Mouse (Mus musculus): ENCODE data around the gene Cdk17. TPM values are rescaled to one million over a fixed set of nuclear protein-coding genes. Genes with fewer than 3 reads are reported as not detected.

The Cdk17 gene
- polyA plus RNA-seq, 1 experiment: 9.5 TPM

DNA sequence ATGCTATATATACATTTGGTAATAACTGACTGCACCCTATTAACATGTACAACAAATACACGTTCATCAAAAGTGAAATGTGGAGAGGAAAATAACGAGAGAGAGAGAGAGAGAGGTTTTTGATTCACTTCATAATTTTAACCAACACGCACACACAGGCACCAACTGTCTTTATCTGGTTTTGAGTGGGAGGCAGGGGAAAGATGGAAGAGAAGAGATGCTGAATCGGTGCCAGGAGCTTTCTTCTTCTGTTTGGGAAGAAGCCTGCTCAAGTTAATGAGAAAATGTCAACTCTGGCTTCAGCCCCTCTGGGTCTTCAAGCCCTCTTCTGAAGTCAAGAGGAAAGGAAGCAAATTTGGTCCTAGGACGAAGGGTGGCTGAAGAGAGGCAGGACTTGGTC lies 40.9 kb upstream of the Cdk17 start:
- no peaks in the 10 kb centered on the region for H3K27me3 ChIP-seq (replicated peaks; ENCODE audit: control insufficient read depth, insufficient read depth, low read length)
- H3K4me3 ChIP-seq (ENCODE audit: insufficient read depth, low read depth, low read length): no peak overlapping the region

DNA sequence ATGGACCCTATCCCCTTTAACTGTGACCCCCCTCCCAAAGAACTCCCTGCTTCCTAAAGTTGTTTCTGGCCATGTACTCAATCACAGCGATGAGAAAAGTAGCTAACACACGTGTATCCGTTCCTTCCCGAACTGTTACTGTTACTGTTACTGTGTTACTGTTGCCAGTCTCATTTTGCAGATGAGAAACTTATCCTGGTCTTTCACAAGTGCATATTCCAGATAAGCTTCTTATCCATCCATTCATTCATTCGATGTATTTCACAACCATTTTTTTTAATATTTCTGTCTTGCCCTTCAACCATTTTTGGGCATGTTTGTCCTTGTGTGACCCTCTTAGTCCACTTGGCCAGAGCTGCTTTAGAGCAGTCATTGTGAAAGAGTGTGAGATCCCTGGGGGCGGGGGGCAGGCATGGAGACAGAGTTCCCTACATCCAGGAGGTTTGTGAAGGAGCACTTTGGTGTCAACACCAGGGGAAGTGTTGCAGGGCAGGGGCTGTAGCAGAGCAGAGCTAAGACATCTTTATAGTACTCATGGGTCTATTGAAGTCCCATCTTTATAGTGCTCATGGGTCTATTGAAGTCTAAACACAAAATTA lies 39.3 kb upstream of the Cdk17 start:
- TF ChIP-seq POLR2A (IDR thresholded peaks at IDR 0.05; ENCODE audit: low read depth, low read length) (no peak), CTCF (conservative IDR thresholded peaks at IDR 0.05; ENCODE audit: insufficient read depth, insufficient read length, low read depth, low read length) (no peak)
- Histone ChIP-seq H3K27ac (ENCODE audit: insufficient read depth, low read depth, low read length) (no peak overlapping the region), H3K27me3 (replicated peaks; ENCODE audit: control insufficient read depth, insufficient read depth, low read length) (no peaks in the 10 kb centered on the region), H3K36me3 (ENCODE audit: control insufficient read depth, insufficient read depth, low read length) (no peaks in the 10 kb centered on the region), H3K4me3 (ENCODE audit: insufficient read depth, low read depth, low read length) (no peak overlapping the region), H3K4me1 (ENCODE audit: control insufficient read depth, insufficient read depth, low read length) (no peaks in the 10 kb centered on the region)
- no peak for DNase-seq
- WGBS: 92% methylated on average over 6 of the region's 6 CpGs

More for the DNA sequence above, 40.9 kb upstream of the Cdk17 start:
- Histone ChIP-seq H3K27ac (ENCODE audit: insufficient read depth, low read depth, low read length) (no peak overlapping the region), H3K4me1 (ENCODE audit: control insufficient read depth, insufficient read depth, low read length) (no peaks in the 10 kb centered on the region), H3K36me3 (ENCODE audit: control insufficient read depth, insufficient read depth, low read length) (no peaks in the 10 kb centered on the region)
- TF ChIP-seq CTCF (conservative IDR thresholded peaks at IDR 0.05; ENCODE audit: insufficient read depth, insufficient read length, low read depth, low read length): no peak
- TF ChIP-seq POLR2A (IDR thresholded peaks at IDR 0.05; ENCODE audit: low read depth, low read length): no peak
- WGBS: 76% methylated on average over 5 of the region's 5 CpGs
- no peak for DNase-seq

DNA sequence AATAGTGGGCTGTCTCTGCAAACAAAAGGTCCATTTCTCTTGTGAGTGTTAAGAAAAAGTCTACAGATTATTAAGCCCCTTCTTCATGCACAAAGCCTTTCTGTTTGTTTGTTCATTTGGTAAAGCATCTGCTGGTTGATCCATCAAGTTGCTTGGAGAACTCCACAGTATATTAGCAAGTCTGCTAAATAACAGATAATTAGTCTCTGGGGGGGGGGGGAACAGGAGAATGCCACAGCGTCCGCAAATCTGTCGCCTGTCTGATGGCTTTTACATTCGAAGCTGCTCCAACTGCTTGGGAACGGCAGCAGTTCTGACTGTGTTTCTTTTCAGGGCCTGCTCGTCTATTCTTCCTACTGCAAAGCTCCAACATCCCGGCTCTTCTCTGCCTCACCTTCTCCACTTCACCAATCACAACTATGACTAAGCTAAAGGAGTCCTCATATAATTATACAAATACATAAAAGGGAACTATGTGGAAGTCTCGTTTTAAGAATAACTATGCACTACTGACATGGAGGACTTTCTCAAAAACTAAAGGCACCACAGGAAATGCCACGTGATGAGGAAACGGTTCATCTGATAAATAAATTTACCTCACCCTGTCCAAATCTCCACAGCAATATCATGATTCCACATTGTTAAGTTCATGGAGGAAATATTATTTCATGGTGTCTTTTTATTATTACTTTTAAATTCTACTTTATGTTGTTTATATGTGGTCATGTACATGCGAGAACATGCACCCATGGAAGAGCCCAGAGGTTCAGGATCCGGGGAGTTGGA lies 38.1 kb upstream of the Cdk17 start:
- no peak for TF ChIP-seq CTCF (conservative IDR thresholded peaks at IDR 0.05; ENCODE audit: insufficient read depth, insufficient read length, low read depth, low read length)
- no peak for TF ChIP-seq POLR2A (IDR thresholded peaks at IDR 0.05; ENCODE audit: low read depth, low read length)
- Histone ChIP-seq H3K27ac (ENCODE audit: insufficient read depth, low read depth, low read length) (no peak overlapping the region), H3K27me3 (replicated peaks; ENCODE audit: control insufficient read depth, insufficient read depth, low read length) (no peaks in the 10 kb centered on the region), H3K36me3 (ENCODE audit: control insufficient read depth, insufficient read depth, low read length) (no peaks in the 10 kb centered on the region), H3K4me1 (ENCODE audit: control insufficient read depth, insufficient read depth, low read length) (no peaks in the 10 kb centered on the region), H3K4me3 (ENCODE audit: insufficient read depth, low read depth, low read length) (no peak overlapping the region)
- WGBS: 68% methylated on average over 12 of the region's 12 CpGs
- peak; percentile 13 for DNase-seq

DNA sequence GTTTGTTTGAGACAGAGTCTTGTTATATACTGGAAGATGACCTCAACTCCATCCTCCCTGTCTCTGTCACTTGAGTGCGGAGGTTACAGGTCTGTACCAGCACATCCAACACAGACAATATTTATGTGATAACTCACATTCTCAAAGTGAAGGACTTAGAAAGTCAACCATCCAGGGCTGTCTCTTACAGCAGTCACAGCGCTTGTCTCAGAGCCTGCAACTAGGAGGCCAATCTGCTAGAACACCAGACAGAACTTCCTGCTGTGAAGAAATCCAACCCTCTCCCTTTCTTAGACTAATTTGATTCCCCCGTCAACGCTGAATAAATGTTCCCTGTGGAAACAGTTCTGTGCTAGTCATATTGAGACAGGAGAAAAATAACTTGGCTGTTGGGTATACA lies 37.4 kb upstream of the Cdk17 start:
- no peak overlapping the region for H3K4me3 ChIP-seq (ENCODE audit: insufficient read depth, low read depth, low read length)
- no peak for TF ChIP-seq CTCF (conservative IDR thresholded peaks at IDR 0.05; ENCODE audit: insufficient read depth, insufficient read length, low read depth, low read length)
- no peak for TF ChIP-seq POLR2A (IDR thresholded peaks at IDR 0.05; ENCODE audit: low read depth, low read length)
- no peaks in the 10 kb centered on the region for H3K36me3 ChIP-seq (ENCODE audit: control insufficient read depth, insufficient read depth, low read length)
- H3K4me1 ChIP-seq (ENCODE audit: control insufficient read depth, insufficient read depth, low read length): no peaks in the 10 kb centered on the region
- no peak overlapping the region for H3K27ac ChIP-seq (ENCODE audit: insufficient read depth, low read depth, low read length)
- no peaks in the 10 kb centered on the region for H3K27me3 ChIP-seq (replicated peaks; ENCODE audit: control insufficient read depth, insufficient read depth, low read length)
- DNase-seq: no peak
- 75% methylated on average over 4 of the region's 4 CpGs for WGBS

DNA sequence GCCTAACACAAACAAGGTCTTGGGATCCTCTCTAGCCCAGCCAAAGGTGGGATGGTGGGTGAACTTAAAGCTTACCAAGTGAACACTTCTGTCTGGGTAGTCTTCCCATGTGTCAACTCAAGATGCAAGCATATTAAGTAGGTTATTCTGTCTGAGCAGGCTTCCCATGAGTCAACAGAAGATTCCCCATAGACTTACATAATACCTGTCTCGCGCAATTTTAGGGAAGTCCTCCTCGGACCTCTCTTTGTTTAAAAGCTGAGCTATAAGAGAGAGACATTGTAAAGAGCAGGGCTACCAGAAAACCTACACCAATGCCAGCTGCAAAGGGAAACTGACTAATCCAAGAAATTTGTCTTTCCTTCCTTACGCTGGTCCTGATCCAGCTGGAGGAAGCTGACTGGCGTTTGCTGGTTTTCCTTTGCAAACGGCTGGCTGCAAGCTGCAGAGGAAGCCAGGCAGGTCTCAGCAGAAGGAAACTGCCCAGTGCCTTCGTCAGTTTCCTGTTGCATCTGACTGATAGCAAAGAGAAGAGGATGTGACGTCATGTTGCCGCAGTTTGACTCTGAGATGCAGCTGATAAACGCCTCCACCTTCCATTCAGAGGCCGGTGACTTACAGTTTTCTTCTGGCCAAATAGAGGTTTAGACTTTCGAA lies 36.6 kb upstream of the Cdk17 start:
- TF ChIP-seq CTCF (conservative IDR thresholded peaks at IDR 0.05; ENCODE audit: insufficient read depth, insufficient read length, low read depth, low read length) (no peak), POLR2A (IDR thresholded peaks at IDR 0.05; ENCODE audit: low read depth, low read length) (no peak)
- no peaks in the 10 kb centered on the region for H3K27me3 ChIP-seq (replicated peaks; ENCODE audit: control insufficient read depth, insufficient read depth, low read length)
- peak; percentile 90 for DNase-seq
- H3K36me3 ChIP-seq (ENCODE audit: control insufficient read depth, insufficient read depth, low read length): no peaks in the 10 kb centered on the region
- peak overlapping the region; percentile 88 for H3K27ac ChIP-seq (ENCODE audit: insufficient read depth, low read depth, low read length)
- 55% methylated on average over 12 of the region's 12 CpGs for WGBS
- H3K4me3 ChIP-seq (ENCODE audit: insufficient read depth, low read depth, low read length): no peak overlapping the region
- no peaks in the 10 kb centered on the region for H3K4me1 ChIP-seq (ENCODE audit: control insufficient read depth, insufficient read depth, low read length)

DNA sequence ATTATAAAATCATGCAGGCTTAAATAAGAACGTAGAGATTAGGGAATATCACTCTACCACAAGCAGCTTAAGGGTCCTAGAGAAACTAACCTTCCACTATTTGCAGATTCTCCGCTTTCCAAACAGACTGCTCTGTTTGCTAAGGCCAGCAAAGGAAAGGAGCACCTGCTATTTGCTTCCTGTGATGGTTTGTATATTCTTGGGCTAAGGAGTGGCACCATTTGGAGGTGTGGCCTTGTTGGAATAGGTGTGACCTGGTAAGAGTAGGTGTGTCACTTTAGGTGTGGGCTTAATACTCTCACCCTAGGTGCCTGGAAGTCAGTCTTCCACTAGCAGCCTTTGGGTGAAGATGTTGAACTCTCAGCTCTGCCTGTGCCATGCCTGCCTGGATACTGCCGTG lies 34.6 kb upstream of the Cdk17 start:
- WGBS: 84% methylated on average over 3 of the region's 3 CpGs

DNA sequence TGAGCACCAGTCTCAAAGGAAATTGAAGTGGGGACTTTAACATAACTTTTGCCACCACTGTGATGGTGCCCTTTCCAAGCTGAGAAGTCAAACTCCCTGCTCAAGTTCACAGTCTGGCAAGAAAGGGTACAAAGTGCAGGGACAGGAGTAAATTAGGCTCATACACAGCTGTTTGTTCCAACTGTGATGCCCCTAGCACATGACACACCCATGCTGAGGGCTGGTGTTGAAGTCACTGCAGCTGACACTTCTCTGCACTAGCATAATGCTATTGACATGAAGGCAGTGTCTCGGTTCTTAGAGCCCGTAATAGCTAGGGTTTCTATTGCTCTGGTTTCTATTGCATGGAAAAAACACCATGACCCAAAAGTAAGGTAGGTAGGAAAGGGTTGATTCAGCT lies 32.1 kb upstream of the Cdk17 start:
- no peak overlapping the region for H3K27ac ChIP-seq (ENCODE audit: insufficient read depth, low read depth, low read length)
- no peak for DNase-seq
- no peaks in the 10 kb centered on the region for H3K36me3 ChIP-seq (ENCODE audit: control insufficient read depth, insufficient read depth, low read length)
- no peaks in the 10 kb centered on the region for H3K4me1 ChIP-seq (ENCODE audit: control insufficient read depth, insufficient read depth, low read length)
- no peaks in the 10 kb centered on the region for H3K27me3 ChIP-seq (replicated peaks; ENCODE audit: control insufficient read depth, insufficient read depth, low read length)
- no peak overlapping the region for H3K4me3 ChIP-seq (ENCODE audit: insufficient read depth, low read depth, low read length)
- TF ChIP-seq CTCF (conservative IDR thresholded peaks at IDR 0.05; ENCODE audit: insufficient read depth, insufficient read length, low read depth, low read length): no peak
- TF ChIP-seq POLR2A (IDR thresholded peaks at IDR 0.05; ENCODE audit: low read depth, low read length): no peak
- 94% methylated on average over 2 of the region's 2 CpGs for WGBS

More for the DNA sequence above, 34.6 kb upstream of the Cdk17 start:
- H3K4me3 ChIP-seq (ENCODE audit: insufficient read depth, low read depth, low read length): no peak overlapping the region
- TF ChIP-seq CTCF (conservative IDR thresholded peaks at IDR 0.05; ENCODE audit: insufficient read depth, insufficient read length, low read depth, low read length): no peak
- no peak for TF ChIP-seq POLR2A (IDR thresholded peaks at IDR 0.05; ENCODE audit: low read depth, low read length)
- H3K27ac ChIP-seq (ENCODE audit: insufficient read depth, low read depth, low read length): no peak overlapping the region
- no peaks in the 10 kb centered on the region for H3K27me3 ChIP-seq (replicated peaks; ENCODE audit: control insufficient read depth, insufficient read depth, low read length)
- no peaks in the 10 kb centered on the region for H3K4me1 ChIP-seq (ENCODE audit: control insufficient read depth, insufficient read depth, low read length)
- no peak for DNase-seq
- H3K36me3 ChIP-seq (ENCODE audit: control insufficient read depth, insufficient read depth, low read length): no peaks in the 10 kb centered on the region

All from kidney, adult 2 months (tissue).